Mouse (Mus musculus) CH12.LX (cell line): ENCODE measurements at regions not wholly inside any gene's neighbourhood (a gene's known extent, or its start where the extent isn't known, plus 50 kb on each side); places are given as distances from the start of the nearest gene placed in this dataset.

ENCODE experiments used
- CTCF ChIP-seq, 2 experiments: IDR thresholded peaks in 1 of 2; conservative IDR thresholded peaks in 1 of 2; 2 replicates each; pipeline ENCODE4 v1.5.1; 2011 to 2012; ENCODE audit warnings: low read depth in 2 of 2, low read length in 2 of 2, improper control_type of control experiment in 1 of 2, inconsistent platforms in 1 of 2, mild to moderate bottlenecking in 1 of 2, moderate library complexity in 1 of 2
- MYC ChIP-seq: IDR thresholded peaks from 2 replicates; pipeline ENCODE4 v1.6.1; 2011; ENCODE audit warnings: low read depth, mild to moderate bottlenecking, improper control_type of control experiment, low read length
- POLR2A ChIP-seq: IDR thresholded peaks from 2 replicates; pipeline ENCODE4 v1.6.1; 2011; ENCODE audit warnings: low read depth, mild to moderate bottlenecking, improper control_type of control experiment, low read length
- TCF12 ChIP-seq: IDR thresholded peaks from 2 replicates; pipeline ENCODE4 v1.6.1; 2014; ENCODE audit warnings: low read depth, mild to moderate bottlenecking, inconsistent platforms, low read length, improper control_type of control experiment
- ZNF384 ChIP-seq: IDR thresholded peaks from 2 replicates; pipeline ENCODE4 v1.6.1; 2012; ENCODE audit warnings: low read depth, low read length, improper control_type of control experiment, inconsistent platforms

GRCm38 (mm10) chr4:98238075-98238474, 145.0 kb downstream of the Tm2d1 start:
- TF ChIP-seq TCF12 (no peak), ZNF384 (no peak), CTCF (conservative IDR thresholded peaks at IDR 0.05 in 1 of 2, IDR thresholded peaks at IDR 0.05 in 1 of 2; ENCODE audit: low read depth in 2 of 2, low read length in 2 of 2) (no peak), POLR2A (no peak), MYC (no peak)
